20 mouse cellular contexts compared by ENCODE assay signal in the genomic region with DNA sequence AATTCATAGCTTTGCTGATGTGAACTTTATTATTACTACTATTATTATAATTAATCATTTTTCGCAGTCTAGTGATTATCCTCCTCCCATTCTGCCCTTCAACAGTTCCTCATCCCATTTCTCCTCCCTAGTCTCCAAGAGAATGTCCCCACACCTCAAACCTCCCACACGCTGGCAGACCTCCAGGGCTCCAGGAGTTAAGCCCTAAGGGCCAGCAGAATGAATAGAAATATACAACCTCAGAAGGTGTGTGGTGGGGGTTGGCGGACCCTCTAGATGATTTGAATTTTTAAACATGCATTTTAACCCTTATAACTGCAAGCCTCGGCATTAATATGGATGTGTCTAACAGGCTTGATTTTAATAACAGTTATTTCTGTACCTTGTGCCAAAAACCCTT.
DNase-seq lines count a peak whose midpoint lies in the region; ATAC-seq lines count a peak whose summit lies in the region.
"Had no signal": no experiment of that assay in that cellular context is flagged by ENCODE, and none has a peak within 500 bp of the region (broad histone marks: within the 10 kb centered on the region; RNA-seq: fewer than 3 reads in every experiment).

No protein-coding gene starts in this region.

- 0 out of 2 replicates have a peak, but pooled peaks have one; percentile 19 for ATAC-seq in forebrain, embryonic 13.5 days
- no peak for ATAC-seq in forebrain, embryonic 11.5 days (replicated peaks; ENCODE audit: low FRiP score)
- ATAC-seq: hindbrain, embryonic 16.5 days; inflammation-experienced regulatory T-cells, adult 6 months; intestine, postnatal 0 days had no signal

- DNase-seq in forebrain, embryonic 11.5 days (ENCODE audit: low spot score), result no peak
- DNase-seq in kidney, postnatal 10 days, result peak; percentile 5
- DNase-seq in kidney, adult 11 months, result no peak
- DNase-seq in ovary, postnatal 14 days (ENCODE audit: low spot score), result peak; percentile 1
- no peak for DNase-seq in ovary, adult 18-20 months (ENCODE audit: low spot score)
- DNase-seq in thymus, postnatal 0 days (ENCODE audit: low spot score), result no peak
- DNase-seq: adrenal gland, adult 8-10 months; adrenal gland, postnatal 36 days; cerebellum, adult 11 months; gastrocnemius, postnatal 10 days; heart, adult 18-20 months; heart, postnatal 10 days; heart, postnatal 4 days had no signal

- H3K27me3 ChIP-seq in forebrain, embryonic 13.5 days, result no peaks in the 10 kb centered on the region
- no peaks in the 10 kb centered on the region for H3K27me3 ChIP-seq in forebrain, embryonic 11.5 days (ENCODE audit: control insufficient read depth, insufficient read depth, low read length)
- H3K27me3 ChIP-seq: embryonic facial prominence, embryonic 13.5 days; hindbrain, embryonic 12.5 days had no signal

- 62% methylated on average over 4 of the region's 4 CpGs for WGBS in forebrain, embryonic 13.5 days
- 77% methylated on average over 4 of the region's 4 CpGs for WGBS in forebrain, embryonic 11.5 days

- H3K4me3 ChIP-seq in forebrain, embryonic 13.5 days, result no peak overlapping the region
- no peak overlapping the region for H3K4me3 ChIP-seq in forebrain, embryonic 11.5 days (ENCODE audit: low read depth, low read length)
- H3K4me3 ChIP-seq: embryonic facial prominence, embryonic 13.5 days; heart, embryonic 10.5 days; hindbrain, embryonic 12.5 days had no signal

- H3K27ac ChIP-seq in forebrain, embryonic 13.5 days, result no peak overlapping the region
- no peak overlapping the region for H3K27ac ChIP-seq in forebrain, embryonic 11.5 days (ENCODE audit: low read depth, low read length)
- H3K27ac ChIP-seq: embryonic facial prominence, embryonic 13.5 days; heart, embryonic 10.5 days; hindbrain, embryonic 12.5 days had no signal

- no peaks in the 10 kb centered on the region for H3K9me3 ChIP-seq in forebrain, embryonic 13.5 days (replicated peaks)
- no peaks in the 10 kb centered on the region for H3K9me3 ChIP-seq in forebrain, embryonic 11.5 days (ENCODE audit: control insufficient read depth, low read length)
- H3K9me3 ChIP-seq: embryonic facial prominence, embryonic 13.5 days; heart, embryonic 10.5 days; hindbrain, embryonic 12.5 days had no signal

- H3K36me3 ChIP-seq in forebrain, embryonic 13.5 days (ENCODE audit: poor library complexity, severe bottlenecking), result no peaks in the 10 kb centered on the region
- H3K36me3 ChIP-seq in forebrain, embryonic 11.5 days (ENCODE audit: control insufficient read depth, insufficient read depth, low read length), result no peaks in the 10 kb centered on the region
- H3K36me3 ChIP-seq: embryonic facial prominence, embryonic 13.5 days; heart, embryonic 10.5 days; hindbrain, embryonic 12.5 days had no signal

- no peaks in the 10 kb centered on the region for H3K4me1 ChIP-seq in forebrain, embryonic 13.5 days
- no peaks in the 10 kb centered on the region for H3K4me1 ChIP-seq in forebrain, embryonic 11.5 days (replicated peaks; ENCODE audit: control insufficient read depth, insufficient read depth, low read length)
- H3K4me1 ChIP-seq: embryonic facial prominence, embryonic 13.5 days; heart, embryonic 10.5 days; hindbrain, embryonic 12.5 days had no signal

- no peak overlapping the region for H3K9ac ChIP-seq in forebrain, embryonic 13.5 days
- H3K9ac ChIP-seq in forebrain, embryonic 11.5 days (ENCODE audit: low read length), result no peak overlapping the region
- H3K9ac ChIP-seq: embryonic facial prominence, embryonic 13.5 days; hindbrain, embryonic 12.5 days had no signal

- no peak overlapping the region for H3K4me2 ChIP-seq in forebrain, embryonic 13.5 days
- no peak overlapping the region for H3K4me2 ChIP-seq in forebrain, embryonic 11.5 days (ENCODE audit: low read depth, low read length, severe bottlenecking)
- H3K4me2 ChIP-seq: embryonic facial prominence, embryonic 13.5 days; hindbrain, embryonic 12.5 days had no signal

Comparison
In these comparisons a context has a peak if more than half of its experiments do, and no peak if none do; other contexts are left out.
1. DNase-seq: peak in kidney, postnatal 10 days (single experiment) and ovary, postnatal 14 days (single experiment); none in forebrain, embryonic 11.5 days (single experiment), kidney, adult 11 months (single experiment), ovary, adult 18-20 months (single experiment) and thymus, postnatal 0 days (single experiment).